Mouse (Mus musculus) intestine, embryonic 14.5 days (tissue): Measurements from ENCODE around the gene Olfr156. TPM values are rescaled to one million over a fixed set of nuclear protein-coding genes. Genes with fewer than 3 reads are reported as not detected.
A peak's percentile ranks its signal among the peaks of the same experiment; 100 is the strongest.
"Not testable (repeated sequence)": the region's sequence is repeated elsewhere in the genome, so short reads cannot be mapped to it uniquely, and the experiment has no call there.

Source experiments
- ATAC-seq: fragments of 200-750 bp; cut with Nextera tagmentation; replicated peaks from 2 replicates; pipeline ENCODE4 v1.8.0; 2017; ENCODE audit warnings: low read depth, moderate number of reproducible peaks, moderate TSS enrichment, moderate library complexity; ENCODE audit not compliant: low FRiP score, low TSS enrichment
- DNase-seq: peaks from one replicate; pipeline ENCODE4 v3.0.0-alpha.2; 2018; ENCODE audit warnings: low spot score
- H3K27ac ChIP-seq: fragments of 300-500 bp; sonication (generic); 2 replicates; pipeline ENCODE4 v1.5.1; 2014; ENCODE audit warnings: low read depth, mild to moderate bottlenecking, control low read depth
- H3K27me3 ChIP-seq: fragments of 300-500 bp; sonication (generic); replicated peaks from 2 replicates; pipeline ENCODE4 v1.6.1; 2014; ENCODE audit warnings: low read length, control low read depth; ENCODE audit not compliant: control insufficient read depth, insufficient read depth
- H3K36me3 ChIP-seq: fragments of 300-500 bp; sonication (generic); 2 replicates; pipeline ENCODE4 v1.6.1; 2014; ENCODE audit warnings: low read length, control low read depth; ENCODE audit not compliant: control insufficient read depth, insufficient read depth
- H3K4me1 ChIP-seq: fragments of 300-500 bp; sonication (generic); replicated peaks from 2 replicates; pipeline ENCODE4 v1.6.1; 2014; ENCODE audit warnings: low read length, control low read depth, mixed read lengths; ENCODE audit not compliant: control insufficient read depth, insufficient read depth
- H3K4me2 ChIP-seq: fragments of 300-500 bp; sonication (generic); 2 replicates; pipeline ENCODE4 v1.6.1; 2014; ENCODE audit warnings: low read length
- H3K4me3 ChIP-seq: fragments of 300-500 bp; sonication (generic); 2 replicates; pipeline ENCODE4 v1.5.1; 2014; ENCODE audit warnings: low read depth, low read length, control low read depth, mixed read lengths
- H3K9ac ChIP-seq: fragments of 300-500 bp; sonication (generic); 2 replicates; pipeline ENCODE4 v1.6.1; 2014; ENCODE audit warnings: mild to moderate bottlenecking, low read length
- H3K9me3 ChIP-seq: fragments of 300-500 bp; sonication (generic); 2 replicates; pipeline ENCODE4 v1.6.1; 2016; ENCODE audit warnings: low read length, control low read depth; ENCODE audit not compliant: control insufficient read depth
- WGBS: fragments of 180-500 bp; shearing (Covaris S2); extraction: QIAGEN DNeasy Blood & Tissue Kit; methylation state at CpG from one replicate; pipeline ENCODE4 v1.1.7; 2014; 5-methylcytosine and 5-hydroxymethylcytosine counted together
- polyA plus RNA-seq: library from polyadenylated mRNA; unstranded; fragments of >200 nt; fragmentation: Nextera tagmentation; extraction: Ambion mirVana; gene quantifications from 2 replicates; pipeline ENCODE4 v1.2.1, GENCODE M21; 2014

Olfr156 gene
- polyA plus RNA-seq, 1 experiment from 2014 or later = not detected

DNA sequence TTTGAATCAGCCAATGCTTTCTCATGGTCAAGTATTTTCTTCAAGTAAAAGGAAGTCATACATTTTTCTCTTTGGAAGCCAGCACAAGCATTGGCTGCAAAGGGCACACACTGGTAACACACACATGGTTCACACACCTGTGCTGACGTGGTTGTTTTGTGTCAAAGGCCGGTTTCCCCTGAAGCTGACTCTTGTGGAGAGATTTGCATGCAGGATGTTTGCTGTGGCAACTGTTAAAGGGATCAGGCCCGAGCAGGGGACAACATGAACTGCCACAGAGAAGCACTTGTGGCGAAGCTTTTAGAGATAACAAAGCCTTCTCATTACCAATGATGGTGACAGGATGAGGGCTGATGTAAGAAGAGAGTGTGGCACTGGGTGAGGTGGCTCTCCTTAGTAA, 11.1 kb upstream of the Olfr156 start:
- 62% methylated on average over 4 of the region's 4 CpGs for WGBS
- no peak overlapping the region for H3K27ac ChIP-seq
- H3K4me1 ChIP-seq = no peaks in the 10 kb centered on the region
- H3K4me2 ChIP-seq = no peak overlapping the region
- no peak overlapping the region for H3K4me3 ChIP-seq
- ATAC-seq (no peak), DNase-seq (no peak)
- H3K9ac ChIP-seq = no peak overlapping the region
- H3K36me3 ChIP-seq = no peaks in the 10 kb centered on the region
- no peaks in the 10 kb centered on the region for H3K9me3 ChIP-seq
- H3K27me3 ChIP-seq = no peaks in the 10 kb centered on the region

DNA sequence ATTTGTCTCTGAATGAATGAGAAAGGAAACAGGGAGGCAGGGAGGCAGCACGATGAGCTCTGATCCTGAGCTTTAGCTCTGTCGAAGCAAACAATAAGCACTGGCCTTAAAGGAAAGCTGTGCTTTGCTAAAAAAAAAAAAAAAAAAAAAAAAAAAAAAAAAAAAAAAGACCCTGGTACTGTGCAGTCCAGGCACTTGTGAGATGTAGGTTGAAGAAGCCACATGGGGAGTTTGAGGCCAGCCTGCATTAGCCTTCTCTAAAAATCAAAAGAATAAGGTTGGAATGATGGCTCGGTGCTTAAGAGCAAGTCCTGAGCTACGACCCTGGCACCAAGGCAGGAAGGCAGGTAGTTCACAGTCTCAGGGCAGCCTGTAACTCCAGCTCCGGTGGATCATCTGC, 10.1 kb upstream of the Olfr156 start:
- WGBS = 65% methylated on average over 5 of the region's 5 CpGs
- no peak overlapping the region for H3K9ac ChIP-seq
- ATAC-seq (no peak), DNase-seq (no peak)
- H3K4me1 ChIP-seq = no peaks in the 10 kb centered on the region
- H3K27me3 ChIP-seq = no peaks in the 10 kb centered on the region
- no peak overlapping the region for H3K27ac ChIP-seq
- no peaks in the 10 kb centered on the region for H3K9me3 ChIP-seq
- no peak overlapping the region for H3K4me2 ChIP-seq
- no peaks in the 10 kb centered on the region for H3K36me3 ChIP-seq
- no peak overlapping the region for H3K4me3 ChIP-seq

DNA sequence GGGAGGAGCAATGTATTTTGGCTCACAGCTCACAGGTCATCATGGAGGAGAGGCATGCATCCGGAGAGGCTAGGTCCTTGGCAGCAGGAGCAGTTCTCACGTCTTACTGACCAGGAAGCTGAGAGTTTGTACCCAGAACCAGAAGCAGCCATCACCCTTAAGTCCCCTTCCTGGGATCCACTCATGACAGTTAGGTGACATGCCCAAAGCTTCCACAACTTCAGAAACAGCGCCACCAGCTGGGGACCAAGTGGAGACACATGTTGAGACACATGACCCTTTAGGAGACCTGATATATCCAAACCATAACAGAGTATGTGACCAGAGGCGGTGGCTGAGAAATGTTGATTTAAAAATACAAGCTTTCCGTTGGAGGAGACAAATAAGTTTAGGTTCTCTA, 8.3 kb upstream of the Olfr156 start:
- no peaks in the 10 kb centered on the region for H3K36me3 ChIP-seq
- H3K4me2 ChIP-seq = no peak overlapping the region
- ATAC-seq = no peak
- no peaks in the 10 kb centered on the region for H3K4me1 ChIP-seq
- WGBS = 68% methylated on average over 5 of the region's 5 CpGs
- H3K27me3 ChIP-seq = no peaks in the 10 kb centered on the region
- DNase-seq = no peak
- no peaks in the 10 kb centered on the region for H3K9me3 ChIP-seq
- H3K4me3 ChIP-seq = no peak overlapping the region
- H3K9ac ChIP-seq = no peak overlapping the region
- no peak overlapping the region for H3K27ac ChIP-seq

- Histone ChIP-seq H3K4me2 (no peak overlapping the region), H3K27ac (no peak overlapping the region), H3K36me3 (no peaks in the 10 kb centered on the region), H3K4me1 (no peaks in the 10 kb centered on the region), H3K9ac (no peak overlapping the region), H3K27me3 (no peaks in the 10 kb centered on the region), H3K4me3 (no peak overlapping the region), H3K9me3 (no peaks in the 10 kb centered on the region)
- 78% methylated on average over 4 of the region's 4 CpGs for WGBS
- ATAC-seq (no peak), DNase-seq (peak; percentile 27)
Observed at GRCm38 (mm10) chr4:43828806-43829205, 5.1 kb upstream of the Olfr156 start.

GRCm38 (mm10) chr4:43822896-43823550, 672 bp downstream of the Olfr156 start:
- WGBS = 88% methylated on average over 13 of the region's 13 CpGs
- Histone ChIP-seq H3K9ac (no peak overlapping the region), H3K9me3 (no peaks in the 10 kb centered on the region), H3K4me2 (no peak overlapping the region), H3K27me3 (no peaks in the 10 kb centered on the region), H3K4me1 (no peaks in the 10 kb centered on the region), H3K4me3 (no peak overlapping the region), H3K36me3 (no peaks in the 10 kb centered on the region), H3K27ac (no peak overlapping the region)
- DNase-seq = no peak
- ATAC-seq = no peak

DNA sequence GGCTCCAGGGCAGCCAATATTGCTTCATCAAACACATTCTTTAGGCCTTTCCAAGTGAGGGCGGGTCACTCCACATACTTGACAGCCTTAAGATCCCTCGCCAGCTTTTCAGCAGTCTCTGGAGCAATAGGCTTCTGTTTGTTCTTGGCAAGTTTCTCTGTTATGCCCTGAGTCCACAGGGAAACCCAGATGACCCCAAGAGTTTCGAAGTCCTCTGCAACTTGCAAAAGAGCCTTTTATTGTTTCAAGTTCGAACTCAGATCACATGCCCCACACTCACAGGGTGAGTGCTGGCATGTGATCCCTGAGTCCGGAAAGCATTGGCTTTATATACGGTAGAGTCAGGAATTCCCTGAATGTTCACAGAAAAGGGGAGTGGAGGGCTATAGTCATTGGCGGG, 24.8 kb downstream of the Olfr156 start:
- ATAC-seq = no peak
- H3K4me1 ChIP-seq = no peaks in the 10 kb centered on the region
- 59% methylated on average over 7 of the region's 7 CpGs for WGBS
- no peak for DNase-seq
- H3K9me3 ChIP-seq = 0 out of 2 replicates have a peak, but pooled peaks cover 6% of the 10 kb centered on the region
- H3K4me2 ChIP-seq = no peak overlapping the region
- H3K9ac ChIP-seq = no peak overlapping the region
- no peaks in the 10 kb centered on the region for H3K36me3 ChIP-seq
- no peaks in the 10 kb centered on the region for H3K27me3 ChIP-seq
- no peak overlapping the region for H3K4me3 ChIP-seq
- H3K27ac ChIP-seq = no peak overlapping the region

GRCm38 (mm10) chr4:43795844-43796243, 27.9 kb downstream of the Olfr156 start:
- WGBS = 85% methylated on average over 5 of the region's 5 CpGs
- H3K9me3 ChIP-seq, DNase-seq, H3K4me1 ChIP-seq, H3K9ac ChIP-seq, ATAC-seq, H3K4me3 ChIP-seq, H3K4me2 ChIP-seq, H3K27me3 ChIP-seq, H3K36me3 ChIP-seq, H3K27ac ChIP-seq: not testable (repeated sequence)

DNA sequence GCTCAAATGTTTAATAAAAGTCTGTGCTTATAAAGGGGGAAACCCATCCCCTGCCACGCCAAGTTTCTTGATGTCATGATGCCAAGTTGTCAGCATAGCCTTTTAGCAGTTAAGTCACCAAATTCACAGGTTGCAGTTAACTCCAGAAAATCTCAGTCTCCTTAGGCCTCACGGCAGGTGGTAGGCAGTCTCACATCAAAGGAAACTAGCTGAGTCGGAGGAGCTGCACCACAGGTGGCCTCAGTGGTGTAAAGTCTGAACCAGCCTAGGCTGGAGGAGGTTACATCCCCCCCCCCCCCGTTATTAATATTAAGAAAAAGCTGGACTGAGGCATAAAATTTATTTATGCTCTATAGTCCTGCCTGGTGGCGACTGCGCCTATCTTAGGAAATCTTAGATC, 28.4 kb downstream of the Olfr156 start:
- ATAC-seq (no peak), DNase-seq (no peak)
- H3K4me3 ChIP-seq = no peak overlapping the region
- no peaks in the 10 kb centered on the region for H3K9me3 ChIP-seq
- H3K9ac ChIP-seq = no peak overlapping the region
- H3K27ac ChIP-seq = no peak overlapping the region
- H3K4me1 ChIP-seq = no peaks in the 10 kb centered on the region
- no peaks in the 10 kb centered on the region for H3K27me3 ChIP-seq
- no peak overlapping the region for H3K4me2 ChIP-seq
- H3K36me3 ChIP-seq = no peaks in the 10 kb centered on the region
- 80% methylated on average over 6 of the region's 6 CpGs for WGBS

DNA sequence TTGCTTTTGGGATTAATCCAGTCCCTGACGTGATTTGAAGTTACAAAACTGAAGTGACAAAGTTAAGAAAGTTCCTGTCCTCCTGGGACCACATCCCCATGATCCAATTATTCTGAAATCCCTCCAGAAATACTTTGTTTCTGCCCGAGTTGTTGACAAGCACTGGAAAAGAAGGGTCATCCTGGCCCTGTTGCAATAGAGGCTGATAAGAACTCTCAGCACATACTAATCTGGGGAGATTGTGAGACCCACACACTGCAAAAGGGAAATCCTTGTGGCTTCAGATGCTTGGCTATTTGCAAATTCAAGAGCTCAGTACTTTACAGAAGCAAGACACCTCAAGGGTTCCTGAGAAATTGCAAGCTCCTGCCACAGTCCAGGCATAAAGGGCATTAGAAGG, 51.4 kb downstream of the Olfr156 start:
- DNase-seq (no peak), ATAC-seq (no peak)
- no peaks in the 10 kb centered on the region for H3K27me3 ChIP-seq
- no peak overlapping the region for H3K4me3 ChIP-seq
- H3K4me1 ChIP-seq = no peaks in the 10 kb centered on the region
- WGBS = 54% methylated on average over 2 of the region's 2 CpGs
- no peaks in the 10 kb centered on the region for H3K36me3 ChIP-seq
- H3K9ac ChIP-seq = no peak overlapping the region
- H3K9me3 ChIP-seq = peaks cover 3% of the 10 kb centered on the region; the same call in 1 of the 2 replicates
- no peak overlapping the region for H3K27ac ChIP-seq
- no peak overlapping the region for H3K4me2 ChIP-seq
